Mouse (Mus musculus): ENCODE results near the gene Ptpn1. TPM values are rescaled to one million over a fixed set of nuclear protein-coding genes. Genes with fewer than 3 reads are reported as not detected.

Gene Ptpn1
- polyA plus RNA-seq, 1 experiment: 24.4 TPM

DNA sequence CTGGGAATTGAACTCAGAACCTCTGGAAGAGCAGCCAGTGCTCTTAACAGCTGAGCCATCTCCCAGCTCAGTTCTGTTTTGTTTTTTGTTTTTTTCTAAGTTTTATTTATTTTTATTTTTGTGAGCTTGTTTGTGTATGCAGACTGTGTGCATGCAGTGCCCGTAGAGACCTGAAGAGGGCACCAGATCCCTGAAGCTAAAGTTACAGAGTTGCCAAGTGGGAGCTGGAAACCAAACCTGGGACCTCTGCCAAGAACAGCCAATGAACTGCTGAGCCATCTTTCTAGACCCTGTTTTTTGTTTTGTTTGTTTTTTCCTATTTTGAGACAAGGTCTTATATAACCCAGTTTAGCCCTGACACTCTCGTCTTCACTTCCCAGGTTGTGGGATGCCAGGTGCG, 96.5 kb downstream of the Ptpn1 start:
- Histone ChIP-seq H3K36me3 (ENCODE audit: control insufficient read depth, insufficient read depth, low read length) (no peaks in the 10 kb centered on the region), H3K4me3 (ENCODE audit: low read depth, low read length) (no peak overlapping the region), H3K27ac (ENCODE audit: insufficient read depth, low read depth, low read length) (no peak overlapping the region), H3K27me3 (ENCODE audit: control insufficient read depth, insufficient read depth, low read length) (no peaks in the 10 kb centered on the region), H3K4me1 (ENCODE audit: control insufficient read depth, insufficient read depth, insufficient read length, low read length) (no peaks in the 10 kb centered on the region; the same call in 1 of the 2 replicates)
- TF ChIP-seq POLR2A (IDR thresholded peaks at IDR 0.05; ENCODE audit: low read depth, low read length) (no peak), CTCF (IDR thresholded peaks at IDR 0.05; ENCODE audit: extremely low read depth, insufficient read length, insufficient replicate concordance, low read depth, low read length) (no peak)
- WGBS: 96% methylated on average over 3 of the region's 3 CpGs

Other genes starting within 250 kb of the Ptpn1 start
- 194 and 386 TPM in 2 replicates for gene Cebpb, start 243.1 kb upstream of the Ptpn1 start, polyA plus RNA-seq (2012; rRNA removed)
- gene Tmem189, start 242.2 kb upstream of the Ptpn1 start, polyA plus RNA-seq (2012; rRNA removed): 28.0 and 105 TPM in 2 replicates
- gene Ripor3, start 78.6 kb downstream of the Ptpn1 start, polyA plus RNA-seq (2012; rRNA removed): 2.5 and 5.3 TPM in 2 replicates
- 18.2 and 55.5 TPM in 2 replicates for gene Pard6b, start 148.9 kb downstream of the Ptpn1 start, polyA plus RNA-seq (2012; rRNA removed)